Mouse (Mus musculus): ENCODE measurements around the gene Itih5.

Itih5 gene

DNA sequence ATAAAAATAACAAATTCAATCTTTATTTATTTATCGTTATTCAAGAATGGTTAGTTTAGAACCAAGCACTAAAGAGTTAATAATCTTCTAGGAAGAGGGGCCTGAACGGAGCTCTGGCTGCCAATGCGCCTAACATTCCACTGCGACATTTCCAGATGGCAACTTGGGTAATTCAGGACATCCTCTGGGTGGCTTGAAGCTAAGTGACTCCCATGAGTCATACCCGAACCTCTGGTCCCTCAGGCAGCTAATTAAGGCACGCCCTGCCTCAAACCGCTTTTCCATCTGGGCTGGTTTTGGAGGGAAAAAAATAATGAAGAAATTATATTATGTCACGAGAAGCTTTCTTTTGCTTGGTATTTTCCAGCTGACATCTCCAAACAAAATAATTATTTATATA lies 14.6 kb downstream of the Itih5 start:
- DNase-seq (ENCODE audit: low read depth) = peak; percentile 89

DNA sequence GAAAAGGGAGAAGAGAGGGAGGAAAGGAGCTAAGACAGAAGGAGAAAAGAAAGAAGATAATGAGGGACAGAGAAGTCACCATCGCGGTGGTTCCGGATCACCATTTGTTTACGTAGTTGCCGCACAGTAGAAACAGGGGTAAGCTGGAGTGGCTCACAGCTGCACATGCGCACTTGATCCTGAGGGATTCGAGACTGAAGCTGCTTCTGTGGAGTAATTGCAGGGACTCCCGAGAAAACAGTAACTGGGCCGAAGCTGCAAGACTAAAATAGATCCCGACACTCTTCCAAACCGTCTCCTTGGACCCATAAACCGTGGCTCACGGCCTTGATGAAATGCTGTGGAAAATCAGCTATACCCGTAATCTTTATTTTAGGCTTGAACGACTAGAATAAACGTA lies 16.6 kb downstream of the Itih5 start:
- no peak for DNase-seq (ENCODE audit: low read depth)

DNA sequence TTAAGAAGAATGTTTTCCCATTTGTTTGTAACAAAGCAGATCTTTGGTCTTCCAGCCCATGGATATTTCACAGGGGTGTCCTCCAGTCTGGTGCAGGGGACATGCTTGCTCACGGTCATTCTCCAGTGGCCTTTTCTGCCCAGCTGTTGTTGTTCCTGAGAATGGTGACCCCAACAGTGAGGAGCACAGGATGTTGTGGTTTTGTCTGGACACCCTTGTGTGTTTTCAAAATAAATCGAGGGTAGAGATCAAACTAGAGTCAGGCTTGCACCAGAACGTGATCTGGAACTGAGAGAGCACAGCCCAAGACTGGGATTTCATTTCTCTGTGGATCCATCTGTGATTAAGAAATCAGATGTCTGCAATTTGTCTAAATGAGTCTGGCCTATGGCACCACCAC lies 40.2 kb downstream of the Itih5 start:
- DNase-seq (ENCODE audit: low read depth) = no peak

DNA sequence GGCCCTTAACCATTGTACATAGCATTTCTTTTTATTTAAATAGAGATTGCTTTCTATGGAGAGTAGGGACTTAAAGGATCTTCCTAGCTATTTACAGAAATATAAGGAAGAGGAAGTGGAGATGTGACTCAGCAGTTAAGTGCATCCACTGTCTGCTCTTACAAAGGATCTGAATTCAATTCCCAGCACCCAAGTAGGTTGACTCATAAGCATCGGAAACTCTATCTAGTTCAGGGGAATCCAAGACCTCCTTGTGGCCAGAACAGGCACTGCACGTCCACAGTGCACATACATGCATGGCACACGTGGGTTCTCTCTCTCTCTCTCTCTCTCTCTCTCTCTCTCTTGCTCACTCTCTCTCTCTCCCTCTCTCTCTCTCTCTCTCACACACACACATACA lies 41.8 kb downstream of the Itih5 start:
- DNase-seq (ENCODE audit: low read depth) = peak; percentile 17

DNA sequence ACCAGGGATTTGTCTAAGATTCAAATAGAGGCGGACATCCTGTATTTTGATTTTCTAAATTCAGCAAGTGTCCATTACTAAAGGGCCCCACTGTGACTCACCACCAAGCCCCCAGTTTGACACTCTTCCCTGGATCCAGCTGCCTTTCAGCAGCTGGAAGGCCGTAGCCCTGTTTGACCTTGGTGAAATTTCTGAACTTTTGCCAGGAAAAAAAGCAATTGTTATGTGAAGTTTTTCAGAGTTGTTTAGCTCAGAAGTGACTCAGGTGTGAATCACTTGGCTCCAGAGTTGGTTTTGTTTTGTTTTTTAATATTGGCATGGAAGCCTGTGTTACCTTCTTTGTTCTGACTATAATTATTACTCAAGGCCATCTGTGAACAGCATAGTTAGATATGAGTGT lies 46.0 kb downstream of the Itih5 start:
- peak; percentile 8 for DNase-seq (ENCODE audit: low read depth)

DNA sequence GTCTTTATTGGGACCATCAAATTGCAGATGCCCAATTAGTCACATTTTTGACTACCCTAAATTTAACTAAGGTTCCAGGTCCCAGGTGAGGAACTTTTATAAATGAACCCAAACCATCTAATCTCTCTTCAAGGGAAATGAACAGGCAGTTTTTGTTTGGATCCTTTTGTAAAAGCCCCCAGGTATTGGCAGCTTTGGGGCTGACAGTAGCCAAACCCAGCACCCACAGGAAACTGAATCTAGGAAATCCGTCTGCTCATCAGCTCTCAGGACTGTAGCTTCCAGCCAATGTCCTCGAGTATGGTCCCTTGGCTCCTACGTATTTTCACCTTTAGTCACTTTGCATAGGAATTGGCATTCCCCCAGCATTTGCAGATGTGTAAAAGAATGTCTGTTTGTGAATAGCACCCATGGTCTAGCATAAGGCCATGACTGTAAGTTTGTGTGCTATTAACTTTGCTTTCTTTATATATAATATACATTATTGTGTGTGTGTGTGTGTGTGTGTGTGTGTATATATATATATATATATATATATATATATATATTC lies 47.4 kb downstream of the Itih5 start:
- no peak for DNase-seq (ENCODE audit: low read depth)

DNA sequence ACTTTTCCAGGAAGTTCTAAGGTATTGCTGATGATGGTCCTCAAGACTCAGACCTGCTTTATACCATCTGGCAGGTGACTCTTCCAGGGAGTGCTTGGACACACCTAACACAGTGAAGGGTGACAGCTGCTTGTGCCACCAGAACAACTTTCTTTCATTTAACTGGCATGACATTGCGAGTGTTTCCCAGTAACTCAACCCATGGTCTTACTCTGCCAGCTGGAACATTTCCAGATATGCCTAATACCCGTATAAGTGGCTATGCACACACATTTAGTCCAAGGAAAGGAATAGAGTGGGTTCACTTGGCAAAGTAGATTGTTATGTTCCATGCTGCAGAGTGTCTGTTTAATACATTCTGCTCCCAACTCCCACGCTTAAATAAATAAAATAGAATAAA lies 50.9 kb downstream of the Itih5 start:
- no peak for DNase-seq (ENCODE audit: low read depth)

DNA sequence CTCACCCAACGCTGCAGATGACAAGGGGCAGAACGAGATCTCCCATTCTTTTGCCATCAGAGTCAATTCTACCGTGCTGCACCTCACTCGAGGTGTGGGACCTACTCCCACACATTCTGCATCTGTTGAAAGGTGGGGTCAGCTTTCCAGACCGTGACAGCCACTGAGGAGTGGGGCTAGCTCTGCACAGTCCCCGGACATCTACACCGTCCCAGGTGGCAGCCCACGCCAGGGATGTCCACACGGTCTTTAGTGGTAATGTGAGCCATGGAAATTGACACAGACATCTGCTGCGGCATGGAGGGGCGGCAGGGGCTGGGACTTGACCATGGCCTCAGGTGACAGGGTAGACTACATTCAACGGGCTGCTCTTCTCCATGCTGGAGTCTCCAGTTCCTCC lies 60.1 kb downstream of the Itih5 start:
- DNase-seq (ENCODE audit: low read depth) = no peak

DNA sequence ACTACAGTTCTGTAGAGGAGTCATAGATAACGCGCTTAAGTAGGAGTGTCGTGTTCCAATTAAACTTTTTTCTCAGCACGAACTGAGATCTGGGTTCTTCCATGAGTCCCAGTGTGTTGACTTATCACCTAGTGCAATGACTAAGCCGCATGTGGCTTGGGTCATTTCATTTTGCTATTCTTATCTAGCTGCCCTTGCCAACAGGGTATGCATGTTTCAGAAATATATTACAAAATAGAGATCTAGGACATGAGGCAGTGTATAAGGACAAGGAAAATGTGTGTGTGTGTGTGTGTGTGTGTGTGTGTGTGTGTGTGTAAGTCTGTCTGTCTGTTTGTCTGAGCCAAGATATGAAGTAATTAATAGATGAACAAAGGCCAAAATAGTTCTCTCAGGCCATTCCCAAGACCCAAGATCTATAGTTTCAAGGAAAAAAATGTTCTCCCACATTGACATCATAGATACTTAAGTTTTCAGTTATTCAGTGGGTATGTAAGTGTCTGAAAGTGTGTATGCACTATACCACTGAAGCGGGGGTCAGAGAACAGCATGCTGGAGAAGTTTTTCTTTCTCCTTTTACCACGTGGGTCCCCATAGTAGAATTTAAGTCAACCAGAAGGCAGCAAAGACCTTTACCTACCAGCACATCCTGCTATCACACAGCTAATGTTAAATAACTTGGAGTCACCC lies 62.6 kb downstream of the Itih5 start:
- DNase-seq (ENCODE audit: low read depth) = no peak

DNA sequence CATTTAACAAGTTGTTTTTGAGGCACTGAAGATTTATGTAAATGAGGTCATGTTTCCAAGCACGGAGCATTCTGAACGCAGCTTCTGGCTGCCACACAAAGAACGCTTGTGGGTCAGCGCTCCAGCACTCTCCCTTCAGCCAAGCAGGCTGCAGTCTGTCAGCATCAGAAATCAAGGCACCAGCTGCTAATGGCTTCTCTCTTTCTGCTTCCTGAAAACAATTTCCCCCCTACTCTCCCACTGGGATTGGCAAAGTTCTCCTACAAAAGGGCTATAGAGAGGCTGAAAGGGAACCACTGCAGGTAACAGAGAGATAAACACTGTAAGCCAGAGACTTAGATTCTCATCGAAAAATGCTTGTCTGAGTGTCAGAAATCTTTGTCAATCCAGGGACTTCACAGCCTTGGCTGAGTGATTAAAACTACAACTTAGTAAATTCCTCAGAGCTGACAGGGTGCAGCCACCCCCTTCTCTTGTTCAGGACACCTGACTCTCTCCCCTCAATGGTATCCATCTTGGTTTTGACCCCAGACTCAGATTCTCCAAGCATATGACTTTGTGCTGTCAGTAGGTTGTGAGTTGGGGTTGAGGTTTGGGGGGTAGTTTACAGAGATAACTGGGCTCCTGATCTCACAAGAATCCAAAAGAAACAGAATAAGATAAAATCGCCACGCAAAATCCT lies 63.3 kb downstream of the Itih5 start:
- no peak for DNase-seq (ENCODE audit: low read depth)

DNA sequence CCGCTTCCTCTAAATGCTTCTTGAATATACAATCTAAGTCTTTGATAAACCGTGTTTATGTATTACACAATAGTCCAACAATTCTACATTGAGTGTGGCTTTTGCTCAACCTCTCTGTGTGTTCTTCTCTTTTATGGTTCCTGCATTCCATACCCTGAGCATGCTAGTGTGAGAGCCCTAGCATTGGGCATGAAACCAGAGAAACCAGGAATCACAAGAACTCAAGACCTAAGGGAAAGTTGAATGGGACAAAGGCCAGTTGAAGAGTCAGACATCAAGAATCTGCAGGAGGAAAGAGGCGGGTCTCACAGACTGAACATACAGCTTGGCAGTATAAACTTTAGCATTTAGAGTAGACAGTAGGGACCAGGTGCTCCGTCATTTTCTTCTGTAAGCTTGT lies 68.5 kb downstream of the Itih5 start:
- no peak for DNase-seq (ENCODE audit: low read depth)

DNA sequence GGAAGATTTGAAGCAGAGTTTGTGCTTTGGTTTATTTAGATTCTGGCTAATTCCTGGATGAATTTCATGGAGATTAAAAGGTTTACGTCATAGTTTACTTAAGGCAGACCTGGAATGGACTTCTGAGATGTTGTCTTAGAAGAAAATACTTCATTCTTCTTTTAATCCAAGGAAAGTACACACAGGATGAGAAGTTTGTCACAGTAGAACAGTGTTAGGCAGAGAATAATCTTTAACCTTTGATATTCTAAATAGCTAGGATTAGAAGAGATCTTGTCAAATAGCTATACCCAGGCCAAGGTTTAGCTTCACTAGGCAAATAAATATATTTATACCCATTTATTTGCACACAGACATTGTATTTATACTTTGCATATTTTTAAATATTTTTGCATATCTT lies 73.5 kb downstream of the Itih5 start:
- no peak for DNase-seq (ENCODE audit: low read depth)

DNA sequence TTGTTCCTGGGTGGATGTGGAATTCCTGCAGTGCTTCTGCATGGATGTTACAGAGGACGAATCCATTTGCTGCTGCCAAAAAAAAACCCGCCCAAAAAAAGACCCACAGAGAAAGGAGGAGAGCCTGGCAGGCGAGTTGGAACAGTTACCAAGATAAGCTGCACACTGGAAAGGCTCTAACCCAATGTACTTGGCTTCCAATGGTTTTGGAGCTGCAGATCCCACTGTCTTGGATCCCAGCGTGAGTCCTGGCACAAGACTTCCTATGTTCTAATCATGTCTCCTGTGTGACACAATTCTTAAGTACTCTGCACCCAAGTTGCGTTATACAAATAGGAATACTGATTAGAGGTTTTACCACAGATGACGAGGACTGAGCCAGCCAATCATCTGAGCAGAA lies 78.6 kb downstream of the Itih5 start:
- DNase-seq (ENCODE audit: low read depth) = no peak

DNA sequence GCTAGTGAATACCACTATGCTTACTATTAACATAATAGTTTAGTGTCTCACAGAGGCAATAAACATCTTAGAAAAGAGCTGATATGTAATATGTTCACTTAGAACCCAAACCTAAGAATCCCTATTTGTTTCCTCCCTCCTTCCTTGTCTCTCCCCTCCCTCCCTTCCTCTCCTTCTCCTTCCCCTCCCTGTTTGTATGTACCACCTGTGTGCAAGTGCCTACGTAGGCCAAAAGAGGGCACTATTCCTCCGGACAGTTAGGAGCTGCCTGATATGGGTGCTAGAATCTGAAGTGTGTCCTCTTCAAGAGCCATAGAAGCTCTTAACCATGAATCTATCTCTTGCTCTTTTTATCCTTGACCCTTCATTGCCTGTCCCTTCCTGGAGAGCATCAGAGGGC lies 83.2 kb downstream of the Itih5 start:
- no peak for DNase-seq (ENCODE audit: low read depth)

DNA sequence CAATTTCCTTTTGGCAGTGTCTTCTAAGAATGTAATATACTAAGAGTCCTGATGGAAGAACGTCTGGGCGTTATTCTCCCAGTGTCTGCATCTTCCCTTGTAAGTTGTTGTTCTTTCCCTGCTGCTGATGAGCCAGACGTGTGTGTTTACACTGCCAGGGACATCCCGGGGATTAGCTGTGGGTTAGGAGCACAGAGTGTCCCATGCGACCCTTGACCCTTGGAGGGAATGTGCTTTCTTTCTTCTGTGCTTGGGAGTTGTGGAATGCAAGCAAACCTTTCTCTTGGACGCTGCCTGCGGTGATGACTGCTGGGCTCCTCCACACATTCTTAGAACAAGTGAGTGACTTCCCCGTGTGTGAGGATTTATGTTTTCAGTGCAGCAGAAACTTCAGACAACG lies 89.6 kb downstream of the Itih5 start:
- no peak for DNase-seq (ENCODE audit: low read depth)

DNA sequence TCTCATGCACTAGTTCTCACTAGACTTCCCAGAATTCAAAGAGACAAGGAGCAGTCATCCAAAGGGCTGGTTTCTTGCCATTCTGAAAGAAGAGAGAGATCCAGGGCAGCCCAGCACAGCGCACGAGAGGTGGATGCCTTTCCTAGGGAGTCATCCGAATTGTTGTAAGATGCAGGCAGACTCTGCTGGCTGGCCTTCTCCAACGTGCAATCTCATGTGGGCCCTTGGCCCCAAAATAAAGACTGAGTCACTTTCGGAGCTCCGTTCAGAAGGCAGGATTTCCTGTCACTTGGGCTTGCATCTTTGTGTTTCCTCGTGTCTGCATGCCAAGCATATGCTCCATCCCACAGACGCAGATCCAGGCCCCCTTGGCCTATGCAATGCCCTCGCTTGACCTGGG lies 97.1 kb downstream of the Itih5 start:
- DNase-seq (ENCODE audit: low read depth) = peak; percentile 17

DNA sequence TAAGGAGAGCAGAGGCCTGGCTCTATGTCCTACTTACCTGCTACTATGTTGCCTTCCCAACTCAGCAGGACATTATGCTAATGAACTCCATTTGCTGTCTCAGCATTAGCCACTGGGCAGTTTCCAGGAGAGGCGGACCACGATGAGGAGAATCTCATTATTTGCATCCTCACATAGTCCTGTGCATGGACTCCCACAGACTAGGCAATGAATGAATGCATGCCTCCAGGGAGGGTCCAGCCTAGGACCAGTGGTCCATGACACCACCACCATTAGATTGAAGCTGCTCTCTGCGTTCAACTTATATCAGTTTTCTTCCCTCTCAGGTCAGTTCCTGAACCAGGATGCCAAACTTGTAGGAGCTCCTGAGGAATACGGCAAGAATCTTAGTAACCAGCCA lies 97.6 kb downstream of the Itih5 start:
- no peak for DNase-seq (ENCODE audit: low read depth)

DNA sequence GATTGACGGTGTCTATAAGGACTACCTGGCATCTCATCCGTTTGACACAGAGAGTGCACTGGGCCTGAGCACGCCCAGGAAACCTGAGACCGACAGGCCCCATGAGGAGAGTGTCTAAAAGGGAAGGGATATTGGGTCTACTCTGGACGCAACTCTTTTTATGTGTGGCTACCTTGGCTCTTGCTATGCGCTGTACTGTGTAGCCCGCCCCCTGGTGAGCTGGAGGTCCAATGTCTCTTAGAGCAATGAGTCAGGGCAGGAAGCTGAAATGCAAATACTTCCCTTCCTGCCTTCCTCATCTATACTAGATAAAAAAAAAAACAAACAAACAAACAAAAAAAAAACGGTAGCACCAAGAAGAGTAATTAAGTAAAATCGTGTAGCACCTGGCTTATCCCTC lies 98.1 kb downstream of the Itih5 start:
- DNase-seq (ENCODE audit: low read depth) = no peak

DNA sequence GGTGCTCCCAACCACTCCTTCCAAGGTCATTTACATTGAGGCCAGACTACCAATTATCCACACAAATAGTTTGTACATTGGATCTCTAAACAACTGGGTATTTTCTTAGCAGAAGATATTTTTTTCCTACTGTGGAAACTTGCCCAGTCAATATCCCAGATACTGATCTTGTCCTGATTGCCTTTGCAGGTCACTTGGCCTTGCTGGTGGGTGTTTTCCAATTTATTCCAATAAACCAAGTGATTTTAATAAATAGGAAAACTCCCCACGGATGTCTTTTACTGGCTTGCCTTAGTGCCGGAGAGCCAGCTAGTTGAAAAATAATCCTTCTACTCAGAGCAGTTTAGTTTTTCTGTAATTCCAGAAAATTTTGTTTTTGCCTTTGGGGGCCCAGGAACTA lies 98.6 kb downstream of the Itih5 start:
- DNase-seq (ENCODE audit: low read depth) = no peak

DNA sequence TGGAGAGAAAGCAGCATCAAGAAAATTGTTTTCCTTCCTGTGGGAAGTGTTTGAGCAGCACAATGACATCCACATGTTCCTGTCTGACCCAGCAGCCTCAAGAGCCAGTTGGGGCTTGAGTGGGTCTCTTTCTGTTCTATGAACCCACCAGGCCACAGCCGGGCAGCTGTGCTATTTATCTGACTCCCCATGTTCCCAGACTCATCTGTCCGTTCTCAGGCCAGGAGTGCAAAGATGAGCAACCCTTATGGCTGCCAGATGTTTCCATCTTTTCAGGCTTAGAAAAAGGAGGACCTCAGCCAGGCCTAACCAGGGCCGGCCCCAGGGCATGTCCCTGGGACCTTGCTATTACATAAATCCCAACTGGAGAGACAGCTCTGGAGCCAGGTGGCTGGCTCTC lies 100.0 kb downstream of the Itih5 start:
- DNase-seq (ENCODE audit: low read depth) = no peak

DNA sequence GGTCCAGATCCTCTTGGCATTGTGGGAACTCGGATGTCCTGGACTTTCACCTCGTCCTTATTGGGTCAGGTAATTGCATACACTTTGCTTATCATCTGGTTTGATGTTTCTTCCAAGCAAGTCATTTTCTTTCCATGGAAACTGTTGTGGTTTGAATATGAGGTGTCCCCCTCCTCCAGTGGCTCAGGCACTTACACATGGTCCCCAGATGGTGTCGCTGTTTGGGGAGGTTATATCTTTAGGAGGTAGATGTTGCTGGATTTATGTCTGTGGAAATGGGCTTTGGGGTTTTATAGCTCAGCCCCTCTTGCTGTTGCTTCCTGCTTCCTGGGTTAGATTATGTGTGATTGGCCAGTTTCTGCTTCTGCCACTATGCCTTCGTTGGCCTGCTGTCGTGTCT lies 103.6 kb downstream of the Itih5 start:
- no peak for DNase-seq (ENCODE audit: low read depth)

DNA sequence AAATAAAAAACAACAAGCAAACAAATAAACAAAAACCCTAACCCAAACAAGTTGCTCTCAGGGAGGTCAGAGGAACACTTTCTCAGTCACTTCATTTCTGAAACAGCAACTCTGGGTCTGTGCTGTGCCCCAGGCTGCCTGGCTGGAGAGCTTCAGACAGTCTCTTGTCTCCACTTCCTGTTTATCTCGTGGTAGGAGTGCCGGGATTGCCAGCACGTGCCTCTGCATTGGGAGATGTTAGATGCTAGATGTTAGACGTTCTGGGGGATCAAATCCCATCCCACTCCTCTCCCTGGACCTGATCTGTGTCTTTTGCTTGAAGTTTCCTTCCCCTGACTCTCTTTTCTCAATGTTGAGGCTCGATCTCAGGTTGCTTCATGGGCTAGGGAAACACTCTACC lies 104.9 kb downstream of the Itih5 start:
- no peak for DNase-seq (ENCODE audit: low read depth)

DNA sequence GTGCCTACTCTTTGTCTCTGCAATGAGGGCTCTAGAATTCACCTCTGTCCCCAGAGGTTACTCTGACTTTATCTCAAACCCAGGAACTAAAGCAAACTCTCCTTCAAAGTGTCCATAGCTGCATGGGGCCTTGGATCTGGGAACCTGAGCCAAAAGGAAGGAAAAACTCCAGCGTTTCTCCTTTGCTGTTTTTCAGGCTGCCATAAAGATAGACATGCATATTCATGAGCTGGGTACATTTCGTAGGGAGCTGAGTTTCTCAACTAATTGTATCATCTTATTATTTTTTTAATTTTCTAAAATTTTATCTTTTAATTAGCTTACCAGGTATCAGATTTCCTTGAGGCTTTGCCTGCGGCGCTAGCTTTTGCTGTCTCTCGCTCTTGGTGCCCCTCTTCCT lies 106.7 kb downstream of the Itih5 start:
- DNase-seq (ENCODE audit: low read depth) = no peak

DNA sequence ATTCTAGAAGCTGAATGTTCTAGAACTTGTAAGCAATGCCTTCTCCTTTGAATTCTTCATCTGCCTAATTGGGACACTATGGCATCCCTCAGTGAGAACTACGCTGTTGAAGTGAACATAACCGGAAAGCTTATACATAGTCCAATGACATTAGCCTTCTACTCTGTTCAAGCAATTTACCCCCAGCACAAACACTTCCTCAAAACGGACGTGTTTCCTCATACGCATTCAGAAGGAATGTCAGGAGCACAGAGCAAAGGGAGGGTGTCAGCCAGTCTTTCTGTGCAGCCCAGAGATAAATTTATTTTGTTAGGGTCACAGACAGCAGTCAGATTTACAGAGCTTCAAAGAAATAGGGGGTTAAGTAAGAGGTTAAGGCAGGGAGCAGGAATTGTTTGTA lies 108.0 kb downstream of the Itih5 start:
- no peak for DNase-seq (ENCODE audit: low read depth)
